Mouse (Mus musculus) heart, embryonic 14.5 days (tissue): ENCODE measurements around the gene Maob. TPM values are rescaled to one million over a fixed set of nuclear protein-coding genes. Genes with fewer than 3 reads are reported as not detected.

Source experiments
- polyA plus RNA-seq: library from polyadenylated mRNA; unstranded; fragments of >200 nt; fragmentation: Nextera tagmentation; extraction: Ambion mirVana; gene quantifications from 2 replicates; pipeline ENCODE4 v1.2.1, GENCODE M21; 2014

Gene Maob
- polyA plus RNA-seq, 1 experiment from 2014 or later, result 14.5 TPM

Other genes starting within 250 kb of the Maob start
- gene Maoa, start 197.7 kb downstream of the Maob start, polyA plus RNA-seq, result 6.9 and 7.4 TPM in 2 replicates
- 1.1 and 1.3 TPM in 2 replicates for gene Ndp, start 94.4 kb upstream of the Maob start, polyA plus RNA-seq